8 mouse cellular contexts compared by ENCODE assay signal in genomic region chr7:90302647-90303552, GRCm38 (mm10). TPM values are rescaled to one million over a fixed set of nuclear protein-coding genes. Genes with fewer than 3 reads are reported as not detected.
DNase-seq lines count a peak whose midpoint lies in the region; ATAC-seq and TF ChIP-seq lines count a peak whose summit lies in the region.

No protein-coding gene starts in this region.

- peak overlapping the region; percentile 74 for H3K4me3 ChIP-seq in lung, adult 2 months (replicated peaks; ENCODE audit: extremely low read depth, low read depth, low read length)
- H3K4me3 ChIP-seq in hindbrain, postnatal 0 days (ENCODE audit: low read length) = peak overlapping the region; percentile 72
- peak overlapping the region; percentile 53 for H3K4me3 ChIP-seq in lung, postnatal 0 days (ENCODE audit: low read depth, low read length)
- H3K4me3 ChIP-seq in stomach, postnatal 0 days (ENCODE audit: low read depth, low read length) = peak overlapping the region; percentile 55

- ATAC-seq in hindbrain, postnatal 0 days = peak; percentile 51; the same call in 1 of the 2 replicates
- peak; percentile 33; the same call in 1 of the 2 replicates for ATAC-seq in lung, postnatal 0 days
- peak; percentile 44 for ATAC-seq in stomach, postnatal 0 days (ENCODE audit: low FRiP score, low TSS enrichment)

- H3K27ac ChIP-seq in hindbrain, postnatal 0 days = no peak overlapping the region
- no peak overlapping the region for H3K27ac ChIP-seq in lung, postnatal 0 days (ENCODE audit: low read length)
- H3K27ac ChIP-seq in stomach, postnatal 0 days (replicated peaks) = peak overlapping the region; percentile 58

- no peaks in the 10 kb centered on the region for H3K9me3 ChIP-seq in hindbrain, postnatal 0 days (ENCODE audit: low read length)
- H3K9me3 ChIP-seq in lung, postnatal 0 days (ENCODE audit: low read length) = no peaks in the 10 kb centered on the region
- H3K9me3 ChIP-seq in stomach, postnatal 0 days (ENCODE audit: control insufficient read depth, low read length) = no peaks in the 10 kb centered on the region

- no peaks in the 10 kb centered on the region for H3K27me3 ChIP-seq in hindbrain, postnatal 0 days (ENCODE audit: insufficient read depth, low read length)
- no peaks in the 10 kb centered on the region for H3K27me3 ChIP-seq in lung, postnatal 0 days (replicated peaks; ENCODE audit: insufficient read depth, low read length)
- no peaks in the 10 kb centered on the region for H3K27me3 ChIP-seq in stomach, postnatal 0 days (ENCODE audit: control insufficient read depth, insufficient read depth, low read length)

- no peak for TF ChIP-seq POLR2A in lung, adult 2 months (IDR thresholded peaks at IDR 0.05; ENCODE audit: borderline replicate concordance, extremely low read depth, low read depth, low read length)

- peak overlapping the region; percentile 55 for H3K9ac ChIP-seq in hindbrain, postnatal 0 days (replicated peaks; ENCODE audit: low read length)
- peak overlapping the region; percentile 32 for H3K9ac ChIP-seq in lung, postnatal 0 days (replicated peaks; ENCODE audit: low read depth)
- H3K9ac ChIP-seq in stomach, postnatal 0 days (ENCODE audit: low read length) = peak overlapping the region; percentile 61

- WGBS in lung, adult 2 months = 3% methylated on average over 27 of the region's 27 CpGs
- 5% methylated on average over 27 of the region's 27 CpGs for WGBS in hindbrain, postnatal 0 days
- 2% methylated on average over 27 of the region's 27 CpGs for WGBS in lung, postnatal 0 days
- 2% methylated on average over 27 of the region's 27 CpGs for WGBS in stomach, postnatal 0 days

- peak overlapping the region; percentile 99 for H3K4me2 ChIP-seq in hindbrain, postnatal 0 days (ENCODE audit: low read depth, low read length)
- peak overlapping the region; percentile 91 for H3K4me2 ChIP-seq in lung, postnatal 0 days (replicated peaks; ENCODE audit: low read depth, low read length)
- H3K4me2 ChIP-seq in stomach, postnatal 0 days (replicated peaks; ENCODE audit: low read depth) = peak overlapping the region; percentile 90

- peaks cover 4% of the 10 kb centered on the region for H3K4me1 ChIP-seq in lung, adult 2 months (ENCODE audit: control insufficient read depth, insufficient read depth, low read length)
- H3K4me1 ChIP-seq in hindbrain, postnatal 0 days (ENCODE audit: insufficient read depth, low read length) = no peaks in the 10 kb centered on the region
- H3K4me1 ChIP-seq in lung, postnatal 0 days (ENCODE audit: insufficient read depth, low read depth, low read length) = no peaks in the 10 kb centered on the region
- H3K4me1 ChIP-seq in stomach, postnatal 0 days (replicated peaks; ENCODE audit: control insufficient read depth, insufficient read depth) = no peaks in the 10 kb centered on the region

- TF ChIP-seq CTCF in lung, adult 2 months (IDR thresholded peaks at IDR 0.05; ENCODE audit: insufficient read depth, low read length) = no peak
- no peak for TF ChIP-seq CTCF in hindbrain, postnatal 0 days (IDR thresholded peaks at IDR 0.05; ENCODE audit: low read depth)
- no peak for TF ChIP-seq CTCF in lung, postnatal 0 days (IDR thresholded peaks at IDR 0.05)
- TF ChIP-seq CTCF in stomach, postnatal 0 days (IDR thresholded peaks at IDR 0.05; ENCODE audit: low read depth) = no peak

- no peak for DNase-seq in lung, adult 2 months
- no peak for DNase-seq in lung, adult 18-20 months
- DNase-seq in embryo, embryonic 9.5 days (ENCODE audit: extremely low spot score) = peak; percentile 36
- DNase-seq in hindbrain, postnatal 0 days (ENCODE audit: low spot score) = no peak
- peak; percentile 24 for DNase-seq in lung, postnatal 0 days (ENCODE audit: low spot score)
- no peak for DNase-seq in stomach, postnatal 0 days (ENCODE audit: low spot score)
- DNase-seq in right cerebral cortex, postnatal 14 days = no peak
- no peak for DNase-seq in layer of hippocampus, postnatal 36 days

- no peaks in the 10 kb centered on the region for H3K36me3 ChIP-seq in hindbrain, postnatal 0 days (ENCODE audit: insufficient read depth, low read length)
- H3K36me3 ChIP-seq in lung, postnatal 0 days (ENCODE audit: insufficient read depth, low read length) = no peaks in the 10 kb centered on the region
- no peaks in the 10 kb centered on the region for H3K36me3 ChIP-seq in stomach, postnatal 0 days (ENCODE audit: control insufficient read depth, insufficient read depth, low read length)

- TF ChIP-seq EP300 in lung, postnatal 0 days (IDR thresholded peaks at IDR 0.05) = no peak
- no peak for TF ChIP-seq EP300 in stomach, postnatal 0 days (optimal IDR thresholded peaks at IDR 0.05)

RNA-seq across cellular contexts. Expression of gene Sytl2, which starts 0.8 kb away (rescaled TPM):
- 7.6 and 14.0 TPM in 2 replicates for polyA plus RNA-seq in lung, adult 2 months (2012; rRNA removed)
- total RNA-seq in hindbrain, postnatal 0 days (2014; rRNA removed) = 7.3 and 20.1 TPM in 2 replicates
- polyA plus RNA-seq in hindbrain, postnatal 0 days (2015; fragmentation: Nextera tagmentation; extraction: Ambion mirVana) = 11.4 TPM in 2 replicates
- 7.4 and 8.0 TPM in 2 replicates for polyA plus RNA-seq in lung, postnatal 0 days (2015; fragmentation: Nextera tagmentation; extraction: Ambion mirVana)
- 31.0 and 32.3 TPM in 2 replicates for polyA plus RNA-seq in stomach, postnatal 0 days (2015; fragmentation: Nextera tagmentation; extraction: Ambion mirVana)
- 10 to 100 TPM; 30.9 to 40.5 TPM for total RNA-seq in layer of hippocampus, postnatal 36 days (2021)

RNA-seq across cellular contexts. Expression of gene Ccdc83, which starts 37.3 kb away (rescaled TPM):
- polyA plus RNA-seq in lung, adult 2 months (2012; rRNA removed) = 0.13 TPM in 1 of 2 replicates, not detected in the other
- total RNA-seq in hindbrain, postnatal 0 days (2014; rRNA removed) = not detected in 2 replicates
- polyA plus RNA-seq in hindbrain, postnatal 0 days (2015; fragmentation: Nextera tagmentation; extraction: Ambion mirVana) = not detected in 2 replicates
- polyA plus RNA-seq in lung, postnatal 0 days (2015; fragmentation: Nextera tagmentation; extraction: Ambion mirVana) = 0.57 and 0.64 TPM in 2 replicates
- 0.11 TPM in 1 of 2 replicates, not detected in the other for polyA plus RNA-seq in stomach, postnatal 0 days (2015; fragmentation: Nextera tagmentation; extraction: Ambion mirVana)
- total RNA-seq in layer of hippocampus, postnatal 36 days (2021) = not detected

Comparison
In these comparisons a context has a peak if more than half of its experiments do, and no peak if none do; other contexts are left out.
1. DNase-seq: peak in embryo, embryonic 9.5 days (single experiment) and lung, postnatal 0 days (single experiment); none in lung, adult 2 months (single experiment), lung, adult 18-20 months (0 of 2), hindbrain, postnatal 0 days (single experiment), stomach, postnatal 0 days (single experiment), right cerebral cortex, postnatal 14 days (single experiment) and layer of hippocampus, postnatal 36 days (0 of 2).
2. Peak in every context shown above with its lines, with median percentiles within 50 percentile points of each other: H3K4me3 ChIP-seq, ATAC-seq, H3K4me2 ChIP-seq and H3K9ac ChIP-seq.